Mouse (Mus musculus) liver, postnatal 0 days (tissue): ENCODE data around the gene Frat1.

Experiments
- CTCF ChIP-seq: sonication (generic); IDR thresholded peaks from 2 replicates; pipeline ENCODE4 v1.5.1; 2016; ENCODE audit warnings: antibody characterized with exemption, low read depth
- EP300 ChIP-seq: IDR thresholded peaks from 2 replicates; pipeline ENCODE4 v1.6.1; 2016; ENCODE audit warnings: antibody characterized with exemption, low read depth, mild to moderate bottlenecking

DNA sequence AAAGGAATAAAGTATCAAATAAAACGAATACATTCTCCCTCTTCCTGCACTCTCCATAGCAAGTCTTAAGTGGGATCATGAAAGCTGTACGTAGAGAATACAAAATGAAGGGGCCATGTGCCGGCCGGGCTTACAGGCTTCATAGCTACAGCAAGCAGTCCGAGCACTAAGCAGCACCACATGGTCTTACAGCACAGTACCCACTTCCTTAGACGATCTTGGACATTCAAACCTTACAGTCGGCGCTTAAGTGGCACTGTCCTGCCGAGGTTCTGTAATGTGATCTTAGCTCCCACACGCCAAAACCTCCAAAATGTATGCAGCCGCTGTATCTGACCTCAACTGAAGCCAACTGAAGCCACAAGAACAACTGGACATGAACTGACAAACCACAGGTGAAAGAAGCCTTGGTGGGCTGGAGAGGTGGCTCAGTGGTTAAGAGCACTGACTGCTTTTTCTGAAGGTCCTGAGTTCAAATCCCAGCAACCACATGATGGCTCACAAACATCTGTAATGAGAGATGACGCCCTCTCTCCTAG, 32.9 kb upstream of the Frat1 start:
- TF ChIP-seq CTCF (no peak), EP300 (no peak)
